Mouse (Mus musculus) right cerebral cortex, adult 2 months (tissue): ENCODE measurements around the gene Chrna9.

Source experiments
- DNase-seq, 2 experiments: peaks; one replicate each; pipeline ENCODE4 v3.0.0; 2021 to 2022; ENCODE audit warnings: low spot score in 2 of 2

Chrna9 gene

GRCm38 (mm10) chr5:66008245-66008967, 73.7 kb downstream of the Chrna9 start:
- DNase-seq: no peak

- DNase-seq: no peak
Measured at GRCm38 (mm10) chr5:66013999-66014398, 79.3 kb downstream of the Chrna9 start.

GRCm38 (mm10) chr5:66014437-66014836, 79.7 kb downstream of the Chrna9 start:
- DNase-seq: no peak

GRCm38 (mm10) chr5:66015449-66015961, 80.8 kb downstream of the Chrna9 start:
- no peak for DNase-seq

GRCm38 (mm10) chr5:66026796-66027195, 92.1 kb downstream of the Chrna9 start:
- no peak for DNase-seq
